Mouse (Mus musculus) thymus, postnatal 14 days (tissue): ENCODE data around the gene Ssbp2.
A peak's percentile ranks its signal among the peaks of the same experiment; 100 is the strongest.

ENCODE experiments used
- DNase-seq: peaks from one replicate; pipeline ENCODE4 v3.0.0; 2021

Ssbp2 gene

DNA sequence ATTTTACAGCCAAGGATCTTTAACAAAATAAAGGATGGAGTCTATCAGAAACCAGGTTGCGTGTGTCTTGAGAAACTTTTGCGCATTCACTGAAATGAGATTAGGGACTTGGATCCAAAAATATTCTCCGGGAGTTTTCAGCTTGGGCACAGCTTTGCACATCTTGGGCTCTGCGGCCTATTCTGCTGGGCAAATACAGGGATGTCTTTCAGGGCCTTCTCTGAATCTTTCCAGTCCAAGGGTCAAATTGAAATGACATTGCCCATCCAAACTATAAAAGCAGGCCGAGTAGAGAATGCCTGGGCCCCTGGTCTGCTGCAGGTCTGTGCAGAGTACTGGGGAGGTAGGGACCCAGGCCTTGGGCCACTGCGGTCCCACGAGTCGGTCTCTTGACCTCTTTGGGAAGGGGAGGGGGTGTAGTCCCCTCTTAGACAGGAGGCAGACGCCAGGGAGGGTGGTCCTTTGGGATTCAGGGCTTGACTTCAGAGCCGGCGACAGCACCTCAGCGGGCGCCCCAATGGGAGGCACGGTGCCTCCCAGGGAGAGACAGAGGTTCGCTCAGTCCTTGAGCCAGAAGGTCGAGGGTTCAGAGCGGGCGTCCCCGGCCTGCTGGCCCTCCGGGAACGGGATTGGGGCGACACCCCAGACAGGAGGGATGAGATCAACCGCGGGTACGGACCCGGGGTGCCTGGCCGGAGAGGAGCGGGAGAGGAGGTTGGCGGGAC, at the start of gene Ssbp2:
Gene Ssbp2 (plus strand): TSS at position 388 of the 725 bp plus-strand sequence.
- no peak for DNase-seq

DNA sequence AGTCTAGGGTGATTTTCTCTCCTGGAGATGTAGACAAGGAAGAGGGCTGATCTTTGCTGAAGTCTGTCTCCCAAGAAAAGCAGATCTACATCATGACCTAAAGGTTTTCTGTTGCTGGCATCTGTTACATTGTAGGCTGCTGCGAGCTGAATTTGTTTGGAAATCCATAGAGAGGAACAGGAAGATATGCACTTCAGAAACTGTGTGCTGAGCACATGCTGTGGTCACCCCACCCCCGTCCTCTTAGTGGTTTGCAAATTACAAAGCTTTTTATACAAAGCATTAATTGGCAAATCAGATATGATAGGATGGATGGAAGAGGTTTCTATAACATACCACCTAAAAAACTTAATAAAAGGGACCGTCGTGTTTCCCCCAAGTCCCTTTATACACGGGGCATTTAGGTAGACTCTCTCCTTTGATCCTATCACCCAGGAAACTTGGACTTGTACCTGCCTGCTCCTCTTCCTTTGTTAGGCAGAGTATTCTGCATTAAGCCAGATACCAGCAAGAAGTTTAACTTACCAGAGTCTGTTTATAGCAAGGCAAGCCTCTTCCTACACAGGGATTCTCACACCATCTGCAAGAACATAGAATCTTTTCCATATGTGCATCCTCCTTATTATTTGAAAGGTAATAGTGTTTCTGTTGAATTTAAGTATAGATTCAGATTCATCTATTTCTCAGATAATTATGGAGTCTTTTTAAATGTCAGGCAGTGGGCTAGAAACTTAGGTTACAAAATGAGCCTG, 46.2 kb upstream of the Ssbp2 start:
- no peak for DNase-seq

DNA sequence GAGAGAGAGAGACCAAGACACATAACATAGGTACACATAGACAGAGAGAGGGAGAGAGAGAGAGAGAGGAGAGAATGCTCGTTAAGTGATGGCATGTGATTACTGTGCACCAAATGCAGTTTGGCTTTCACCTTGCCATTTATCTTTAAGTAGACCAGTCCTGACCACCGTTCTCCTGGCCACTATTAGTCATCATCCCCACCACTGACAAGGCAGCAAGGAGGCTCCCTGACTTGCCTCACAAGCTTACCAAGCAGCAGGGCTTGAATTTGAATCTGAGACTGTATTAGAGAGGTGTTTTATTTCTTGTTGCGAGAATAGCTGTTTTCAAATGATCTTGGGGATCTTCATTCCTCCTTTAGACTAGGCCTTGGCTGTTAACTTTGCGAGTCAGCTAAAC, 44.2 kb upstream of the Ssbp2 start:
- no peak for DNase-seq

DNA sequence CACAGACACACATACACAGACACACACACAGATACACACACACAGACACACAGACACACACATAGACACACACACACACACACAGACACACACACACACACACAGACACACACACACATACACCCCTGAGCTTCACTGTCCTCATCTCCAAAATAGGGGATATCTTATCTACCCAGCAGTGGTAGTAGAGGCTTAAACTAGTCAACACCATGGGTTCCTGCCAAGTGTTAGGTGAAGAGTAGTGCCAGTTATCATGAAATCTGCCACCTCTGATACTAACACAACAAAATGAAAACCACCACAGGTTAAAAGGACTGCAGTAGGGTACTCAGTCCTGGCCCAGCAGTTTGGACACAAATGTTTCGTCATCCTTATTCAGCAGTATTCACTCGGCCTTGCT, 43.4 kb upstream of the Ssbp2 start:
- no peak for DNase-seq

DNA sequence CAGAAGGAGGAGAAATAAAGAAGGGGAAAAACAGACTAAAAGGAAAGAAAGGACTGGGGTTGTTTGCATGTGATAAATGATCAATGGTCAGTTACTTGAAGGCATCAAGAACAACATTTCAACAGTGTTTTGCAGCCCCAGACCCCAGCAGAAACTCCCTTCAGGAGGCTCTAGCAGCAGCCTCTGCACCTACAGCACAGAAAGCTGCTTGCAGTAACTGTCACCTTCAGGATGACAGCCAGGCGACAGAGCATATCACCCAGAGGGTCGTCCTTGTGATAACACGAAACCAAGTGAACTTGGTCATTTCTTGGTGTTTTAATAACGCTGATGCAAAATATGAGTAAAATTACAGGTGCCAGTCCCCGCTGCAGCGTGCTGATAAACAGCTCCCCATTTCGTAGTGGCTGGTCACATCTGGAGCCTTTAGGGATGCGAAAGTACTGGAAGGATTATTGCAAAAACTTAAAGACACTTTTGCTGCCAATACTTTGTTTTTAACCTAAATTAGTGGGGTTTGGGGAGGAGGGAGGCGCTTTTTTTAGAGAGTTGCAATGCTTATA, 38.6 kb upstream of the Ssbp2 start:
- no peak for DNase-seq

DNA sequence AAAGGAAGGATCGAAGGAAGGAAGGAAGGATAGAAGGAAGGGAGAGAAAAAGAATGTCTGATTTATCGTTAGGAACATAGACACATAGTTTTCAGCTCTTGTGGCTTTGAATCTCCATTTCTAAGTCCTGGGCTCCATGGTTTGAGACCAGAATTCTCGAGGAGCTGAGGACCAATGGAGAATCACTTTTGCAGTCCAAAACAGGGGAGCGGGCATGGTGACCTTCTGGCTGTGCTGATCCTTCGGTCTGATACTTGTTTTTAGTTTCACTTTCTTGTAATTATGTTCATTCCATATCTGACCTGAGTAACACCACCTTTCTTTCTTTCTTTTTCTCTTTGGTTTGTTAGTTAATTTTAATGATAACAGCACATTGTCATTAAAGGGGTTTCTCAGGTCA, 29.2 kb upstream of the Ssbp2 start:
- DNase-seq = no peak

DNA sequence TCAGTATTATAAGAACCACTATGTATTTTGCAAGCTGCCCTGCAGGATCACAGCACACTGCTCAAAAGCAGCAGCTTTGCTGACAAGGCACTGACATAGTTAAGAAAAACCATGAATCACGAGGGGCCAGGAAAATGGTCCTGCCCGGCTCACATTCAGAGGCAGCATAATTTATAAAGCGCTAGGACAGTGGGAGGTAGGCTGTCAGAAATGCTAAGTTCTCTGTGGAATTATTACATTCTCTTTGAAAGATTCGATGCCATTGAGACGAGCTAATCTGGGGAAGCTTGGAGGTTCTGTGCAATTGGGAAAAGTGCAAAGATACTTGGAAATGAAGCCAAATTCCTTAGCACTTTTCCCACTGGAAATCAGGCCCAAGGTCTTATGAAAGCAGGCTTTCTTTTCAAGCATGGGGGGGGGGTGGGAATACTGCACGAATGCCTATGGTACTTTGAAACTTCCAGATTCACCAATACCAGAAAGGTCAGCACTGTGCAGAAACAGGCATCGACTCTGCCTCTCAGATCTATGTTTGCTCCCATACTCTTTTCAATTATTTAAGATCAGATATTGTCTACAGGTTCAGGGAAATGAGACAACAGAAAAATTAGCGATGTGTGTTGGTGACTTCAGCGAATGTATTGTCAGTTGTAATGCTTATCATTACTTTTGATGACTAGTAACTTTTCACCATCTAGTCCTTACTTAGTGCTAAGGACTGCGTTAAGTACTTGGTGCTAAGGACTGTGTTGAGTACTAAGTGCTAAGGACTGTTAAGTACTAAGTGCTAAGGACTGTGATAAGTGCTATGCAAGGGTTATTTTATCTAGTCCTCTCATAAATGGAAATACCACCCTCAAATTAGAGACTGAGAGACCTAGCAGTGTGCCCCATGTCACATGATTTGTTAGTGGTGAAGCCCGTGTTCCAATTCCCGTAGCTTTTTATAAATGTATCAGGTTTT, 28.4 kb upstream of the Ssbp2 start:
- DNase-seq = no peak

DNA sequence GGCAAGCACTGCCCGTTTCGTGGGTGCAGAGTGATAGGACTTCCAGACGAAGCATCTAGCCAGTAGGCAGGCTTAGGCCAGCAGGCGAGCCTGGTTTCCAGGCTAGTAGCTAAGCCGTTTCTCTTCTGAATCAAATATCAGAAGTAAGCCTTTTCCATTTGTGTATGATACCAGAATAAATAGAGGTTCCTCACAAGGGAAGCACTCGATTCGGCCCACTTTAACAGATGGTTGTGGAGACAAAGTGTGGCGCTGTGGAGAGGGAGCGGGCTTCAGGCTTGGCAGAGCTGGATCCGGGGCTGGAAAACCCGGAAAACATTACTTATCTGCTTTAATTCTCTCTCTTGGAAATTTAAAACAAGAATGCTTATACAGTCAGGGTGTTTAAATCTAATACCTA, 27.1 kb upstream of the Ssbp2 start:
- no peak for DNase-seq

DNA sequence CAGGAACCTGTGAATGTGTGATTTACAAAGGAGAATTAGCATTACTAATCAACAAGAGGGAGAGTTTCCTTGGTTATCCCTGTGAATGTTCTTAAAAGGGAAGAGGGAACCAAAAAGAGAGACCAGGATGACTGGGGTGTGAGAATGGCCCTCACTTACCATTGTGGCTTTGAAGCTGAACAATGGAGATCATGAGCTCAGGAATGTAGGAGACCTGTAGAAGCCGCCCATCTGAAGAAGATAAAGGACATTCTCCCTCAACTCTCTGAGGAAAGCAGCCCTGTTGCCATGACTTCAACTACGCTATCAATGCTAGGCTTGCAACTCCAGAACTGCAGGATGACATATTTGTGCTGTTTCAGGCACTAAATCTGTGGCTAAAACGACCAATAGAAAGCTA, 22.2 kb upstream of the Ssbp2 start:
- DNase-seq = no peak

DNA sequence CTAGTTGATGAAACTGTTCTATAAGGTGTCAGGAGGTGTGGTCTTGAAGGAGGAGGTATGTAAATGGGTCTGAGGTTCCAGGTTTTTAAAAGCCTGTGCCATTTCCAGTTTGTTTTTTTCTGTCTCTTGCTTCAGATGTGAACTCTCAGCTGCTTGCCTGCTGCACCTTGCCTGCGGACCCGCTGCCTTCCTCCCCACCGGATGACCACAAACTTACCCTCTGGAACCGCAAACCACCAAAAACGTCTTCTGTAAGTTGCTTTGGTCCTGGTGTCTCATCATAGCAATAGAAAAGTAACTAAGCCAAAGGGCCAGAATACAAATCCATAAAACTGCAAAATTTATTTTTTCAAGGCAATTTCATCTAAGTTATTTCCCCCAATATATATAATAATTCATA, 18.6 kb upstream of the Ssbp2 start:
- peak; percentile 58 for DNase-seq

DNA sequence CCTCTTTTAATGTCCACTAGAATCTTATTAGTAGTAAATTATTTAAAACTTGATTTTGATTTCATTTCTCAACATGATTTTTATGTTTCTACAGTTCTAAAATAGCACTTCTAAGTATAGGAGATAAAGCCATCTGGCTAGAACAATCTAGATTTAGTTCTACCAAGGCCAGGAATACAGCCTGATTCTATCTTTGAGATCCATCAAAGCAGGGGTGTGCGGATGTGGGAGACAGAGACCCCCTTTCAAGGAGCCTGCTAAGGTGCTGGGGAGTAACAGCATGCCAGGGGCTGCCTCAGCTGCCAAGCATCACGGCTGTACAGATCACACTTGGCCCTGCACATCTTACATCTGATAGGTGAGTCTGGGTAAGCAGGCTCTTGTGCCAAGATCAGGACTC, 13.4 kb upstream of the Ssbp2 start:
- no peak for DNase-seq

DNA sequence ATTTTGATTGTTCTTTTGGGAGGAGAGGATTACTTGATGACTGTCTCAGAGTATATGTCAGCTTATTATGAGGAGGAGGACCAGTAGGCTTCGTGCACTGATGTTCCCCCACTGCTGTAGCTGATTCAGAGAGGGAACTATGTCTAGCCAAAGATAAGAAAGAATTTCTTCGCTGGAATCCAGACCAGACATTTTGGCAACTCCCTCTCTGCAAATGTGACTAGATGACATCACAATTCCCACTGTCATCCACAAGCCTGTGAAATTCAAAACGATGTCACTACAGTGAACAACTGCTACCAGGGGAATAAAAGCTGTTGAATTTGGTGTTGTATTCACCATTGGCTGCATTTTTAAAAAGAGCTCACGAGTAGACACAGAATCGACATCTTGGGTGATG, 11.1 kb upstream of the Ssbp2 start:
- no peak for DNase-seq

DNA sequence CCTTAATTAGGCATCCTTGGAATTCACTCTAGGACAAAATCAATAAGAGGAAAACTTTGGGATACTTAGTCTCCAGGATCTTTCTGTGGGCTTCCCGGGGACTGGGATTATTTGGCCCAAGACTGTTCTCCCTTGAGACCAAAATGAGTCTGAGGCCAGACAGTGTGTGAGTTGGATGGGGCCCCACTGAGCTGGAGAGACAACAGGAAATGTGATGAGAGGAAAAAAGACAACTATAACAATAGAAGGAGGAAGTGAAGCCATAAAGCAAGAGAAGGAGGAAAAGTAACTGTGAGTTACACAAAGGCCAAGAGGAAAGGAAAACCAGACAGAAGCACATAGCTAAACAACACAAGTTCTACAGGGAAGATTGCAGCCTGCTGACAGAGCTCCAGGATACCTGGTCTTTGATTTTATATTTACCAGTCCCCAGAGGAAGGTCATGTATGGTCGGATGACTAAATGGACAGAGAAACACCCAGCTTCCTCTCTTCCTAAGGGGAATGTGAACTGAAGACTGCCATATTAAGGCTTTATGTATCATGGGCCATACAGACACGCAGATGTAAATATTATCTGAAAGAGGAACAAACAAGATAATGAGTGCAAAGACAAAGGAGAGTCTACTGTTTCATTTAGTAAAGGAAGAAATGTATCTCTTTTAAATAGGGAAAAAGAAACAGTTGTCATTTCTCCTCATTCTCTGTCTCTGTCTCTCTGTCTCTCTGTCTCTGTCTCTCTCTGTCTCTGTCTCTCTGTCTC, 8.5 kb upstream of the Ssbp2 start:
- DNase-seq = peak; percentile 40

DNA sequence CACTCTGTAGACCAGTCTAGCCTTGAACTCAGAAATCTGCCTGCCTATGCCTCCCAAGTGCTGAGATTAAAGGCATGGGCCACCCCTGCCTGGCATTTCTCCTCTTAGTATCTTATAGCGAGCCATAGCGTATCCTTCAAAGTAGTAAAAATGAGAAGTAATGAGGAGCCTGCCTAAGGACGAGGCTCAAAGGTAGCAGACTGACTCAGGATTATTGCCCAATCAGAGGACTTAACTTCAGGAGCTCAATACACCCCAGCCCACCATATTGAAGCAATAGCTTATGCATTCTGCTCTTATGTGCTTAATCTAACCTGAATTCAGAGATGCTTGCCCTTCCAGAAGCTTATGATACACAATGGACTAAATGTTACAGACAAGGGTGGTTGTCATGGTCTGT, 7.8 kb upstream of the Ssbp2 start:
- no peak for DNase-seq

DNA sequence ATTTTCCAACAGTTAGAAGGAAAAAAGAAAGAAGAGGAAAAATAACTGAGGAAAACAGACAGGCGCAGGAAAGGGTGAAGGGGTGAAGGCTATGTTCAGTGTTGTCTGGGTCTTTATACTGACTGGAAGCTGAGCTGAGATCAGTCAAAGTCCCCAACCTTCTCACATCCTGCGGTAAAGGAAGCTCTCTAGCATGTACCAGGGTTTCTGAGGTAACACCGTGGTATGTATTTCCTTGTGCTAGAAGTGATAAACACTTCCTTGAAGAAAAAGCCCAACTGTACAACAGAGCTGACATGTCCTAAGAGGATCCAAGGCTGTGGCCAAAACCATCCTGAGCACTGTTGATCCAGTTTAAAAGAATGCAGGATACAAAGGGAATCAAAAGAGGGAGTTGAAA, 6.8 kb upstream of the Ssbp2 start:
- peak; percentile 40 for DNase-seq

DNA sequence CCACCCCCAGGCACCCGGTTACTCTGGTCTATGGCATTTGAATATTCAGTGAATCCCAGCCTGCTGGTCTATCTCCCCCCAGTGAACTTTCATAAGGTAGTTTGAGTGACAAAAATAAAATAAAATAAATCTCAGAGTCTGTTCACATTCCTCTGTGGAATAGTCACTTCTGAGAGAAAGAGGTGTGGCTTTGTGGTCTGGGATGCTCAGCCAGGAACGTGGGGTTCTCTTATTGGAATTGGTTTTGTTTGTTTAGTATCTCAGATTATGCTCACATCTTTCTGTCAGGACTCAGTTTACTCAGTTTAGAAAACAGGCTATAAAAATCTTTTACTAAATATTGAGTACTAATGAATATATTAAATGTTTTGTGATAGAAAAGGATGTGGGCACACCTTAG, 4.0 kb upstream of the Ssbp2 start:
- no peak for DNase-seq

DNA sequence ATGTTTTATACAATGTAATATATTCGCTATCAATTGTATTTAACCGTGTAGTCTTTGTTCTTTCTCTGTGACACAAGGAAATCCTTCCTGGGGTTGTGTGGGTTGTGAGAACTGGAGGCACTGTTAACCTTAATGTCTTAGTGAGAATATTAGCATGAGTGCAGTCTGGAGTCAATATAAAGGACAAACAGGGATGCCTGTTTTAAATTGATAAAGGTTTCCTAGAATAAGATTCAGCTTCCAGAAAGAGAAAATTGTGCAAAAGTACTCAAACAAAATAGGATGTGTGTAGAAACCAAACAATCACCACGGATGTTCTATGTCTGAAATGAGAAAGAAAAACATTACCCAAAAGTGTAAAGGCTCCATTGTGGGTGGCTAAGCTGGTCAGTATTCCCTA, 3.3 kb upstream of the Ssbp2 start:
- no peak for DNase-seq

DNA sequence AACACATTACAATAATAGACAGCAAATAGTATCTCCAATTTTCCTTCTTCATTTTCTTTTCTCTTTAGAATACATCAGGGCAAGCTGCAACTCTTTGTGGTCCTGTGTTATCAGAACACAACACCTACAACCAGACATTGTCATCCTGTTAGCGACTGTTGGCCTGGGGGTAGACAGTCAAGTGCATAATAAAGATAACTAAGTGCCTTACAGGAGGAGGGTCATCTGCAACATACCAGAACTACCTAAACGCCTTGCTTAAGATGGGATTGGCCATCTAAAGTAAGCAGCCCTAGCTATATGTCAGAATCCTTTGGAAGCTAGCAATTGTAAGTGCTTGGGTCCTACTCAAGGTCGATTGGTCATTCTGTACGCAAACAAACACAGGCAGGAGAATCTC, 2.1 kb upstream of the Ssbp2 start:
- no peak for DNase-seq

DNA sequence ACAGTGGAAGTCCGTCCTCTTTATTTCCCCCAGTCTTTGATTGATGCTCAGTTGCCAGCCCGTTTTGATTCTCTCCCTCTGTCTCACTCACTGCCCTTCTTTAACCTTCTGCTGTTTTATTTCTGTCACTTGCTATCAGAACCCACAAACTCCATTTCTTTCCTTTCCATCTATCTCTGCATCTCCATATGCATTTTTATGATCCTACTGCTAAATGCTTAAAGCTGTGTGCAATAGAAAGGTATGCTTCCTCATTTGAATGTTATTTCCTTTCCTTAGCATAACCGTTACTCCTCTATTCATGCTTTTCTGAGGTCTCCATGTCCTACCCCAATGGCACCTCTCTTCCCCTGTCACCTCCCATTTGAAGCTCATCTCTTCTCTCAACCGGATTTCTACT, 594 bp upstream of the Ssbp2 start:
- DNase-seq = no peak

DNA sequence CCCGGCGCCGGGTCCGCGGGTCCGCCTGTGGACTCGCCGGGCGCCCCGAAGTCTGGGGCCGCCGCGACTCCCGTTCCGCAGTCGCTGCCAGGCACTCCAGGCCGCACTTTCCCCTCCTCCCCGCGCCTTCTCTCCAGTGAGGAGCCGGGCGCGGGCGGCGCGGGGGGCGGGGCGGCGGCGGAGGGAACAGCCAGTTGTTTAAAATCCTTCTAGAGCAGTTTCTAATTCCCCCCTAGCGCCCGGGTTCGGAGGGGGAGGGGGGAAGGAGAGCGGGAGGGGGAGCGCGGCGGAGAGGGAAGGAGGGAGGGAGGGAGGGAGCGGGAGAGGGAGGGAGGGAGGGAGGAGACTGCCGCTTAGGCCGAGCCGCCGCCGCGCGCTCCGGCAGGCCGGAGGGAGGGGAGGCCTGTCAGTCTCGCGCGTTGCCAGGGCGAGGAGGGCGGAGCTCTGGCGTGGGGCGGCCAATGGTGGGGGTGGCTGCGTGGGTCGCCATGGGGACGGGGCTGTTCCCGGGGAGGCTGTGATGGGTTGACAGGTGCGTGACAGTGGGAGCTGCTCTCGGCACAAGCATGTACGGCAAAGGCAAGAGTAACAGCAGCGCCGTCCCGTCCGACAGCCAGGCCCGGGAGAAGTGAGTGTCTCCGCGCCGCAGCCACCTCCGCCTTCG, 670 bp downstream of the Ssbp2 start:
- DNase-seq = peak; percentile 100

DNA sequence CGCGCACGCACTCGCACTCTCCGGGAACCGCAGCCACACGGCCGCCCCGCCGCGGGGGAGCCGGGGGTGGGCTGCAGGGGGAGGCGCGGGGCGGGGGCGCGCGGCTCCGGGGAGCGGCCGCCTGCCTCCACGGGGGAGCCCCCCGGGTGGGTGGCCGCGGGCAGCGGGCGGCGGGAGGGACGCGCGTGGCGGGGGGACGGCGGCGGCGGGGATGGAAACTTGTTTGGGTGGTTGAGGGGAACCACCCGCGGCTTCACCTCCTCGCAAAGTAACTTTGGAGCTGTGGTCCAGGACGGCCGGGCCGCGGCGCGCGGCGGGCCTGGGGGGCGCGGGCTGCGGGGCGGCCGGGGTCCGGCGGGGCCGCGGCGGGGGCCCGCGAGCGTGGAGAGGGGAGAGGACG, 1.2 kb downstream of the Ssbp2 start:
- no peak for DNase-seq
